Comparison of ENCODE assay signal across 12 mouse cellular contexts in genomic region chr9:28940901-28941300, GRCm38 (mm10).
"Had no signal": no experiment of that assay in that cellular context is flagged by ENCODE, and none has a peak within 500 bp of the region (broad histone marks: within the 10 kb centered on the region; RNA-seq: fewer than 3 reads in every experiment).

No protein-coding gene starts in this region.

- DNase-seq: retina, postnatal 1 day; right cerebral cortex, adult 18-20 months; right cerebral cortex, postnatal 14 days; right cerebral cortex, postnatal 25 days; right cerebral cortex, postnatal 4 days; spleen, adult 18-20 months; thymus, adult 18-20 months; thymus, adult 2 months; thymus, postnatal 14 days; thymus, postnatal 25 days; thymus, postnatal 36 days; thymus, postnatal 4 days had no signal
